Mouse (Mus musculus): Measurements from ENCODE around the gene Hdgf.
"Not testable (repeated sequence)": the region's sequence is repeated elsewhere in the genome, so short reads cannot be mapped to it uniquely, and the experiment has no call there.

Gene Hdgf

GRCm38 (mm10) chr3:87905880-87906485 is at the start of gene Hdgf:
TSS of gene Hdgf (plus strand) at chr3:87906321.
- in situ Hi-C loops (cut with MboI; ENCODE audit: unreplicated experiment in 2 of 2), result no loop called here

GRCm38 (mm10) chr3:87857666-87858065 is 48.5 kb upstream of the Hdgf start:
- in situ Hi-C loops (cut with MboI; ENCODE audit: unreplicated experiment in 2 of 2), result loop anchor here (5.0 kb wide), 2 partner anchors 40 to 60 kb away; partner anchors contain the start of genes Insrr (in 1 of the 2) and Ntrk1 (in 1 of the 2)

- in situ Hi-C loops (cut with MboI; ENCODE audit: unreplicated experiment in 2 of 2), result loop anchor here (5.0 kb wide), 4 partner anchors 43 to 103 kb away; partner anchors contain the start of genes Insrr (in 1 of the 2) and Ntrk1 (in 1 of the 2)
Measured at GRCm38 (mm10) chr3:87859813-87860212, 46.3 kb upstream of the Hdgf start.

GRCm38 (mm10) chr3:87864111-87864510 is 42.0 kb upstream of the Hdgf start:
- in situ Hi-C loops (cut with MboI; ENCODE audit: unreplicated experiment in 2 of 2), result loop anchor here (5.0 kb wide), 2 partner anchors 77 to 107 kb away; no protein-coding TSS in a partner anchor

GRCm38 (mm10) chr3:87877730-87878129 is 28.4 kb upstream of the Hdgf start:
- in situ Hi-C loops (cut with MboI; ENCODE audit: unreplicated experiment in 2 of 2), result no loop called here

- in situ Hi-C loops (cut with MboI; ENCODE audit: unreplicated experiment in 2 of 2), result no loop called here
Measured at GRCm38 (mm10) chr3:87884291-87884690, 21.8 kb upstream of the Hdgf start.

- in situ Hi-C loops (cut with MboI; ENCODE audit: unreplicated experiment in 2 of 2), result loop anchor here (5.0 kb wide), 2 partner anchors 38 to 48 kb away; partner anchors contain the start of genes Isg20l2 (in 1 of the 2) and Rrnad1 (in 1 of the 2)
Measured at GRCm38 (mm10) chr3:87884708-87885251, 21.3 kb upstream of the Hdgf start.

- in situ Hi-C loops (cut with MboI; ENCODE audit: unreplicated experiment in 2 of 2), result loop anchor here (5.0 kb wide), 2 partner anchors 37 to 47 kb away; partner anchors contain the start of genes Isg20l2 (in 1 of the 2) and Rrnad1 (in 1 of the 2)
Measured at GRCm38 (mm10) chr3:87885281-87886003, 20.7 kb upstream of the Hdgf start, which contains the start of gene Prcc. TSS of gene Prcc (minus strand) at chr3:87885608.

- in situ Hi-C loops (cut with MboI; ENCODE audit: unreplicated experiment in 2 of 2), result loop anchor here (5.0 kb wide), 2 partner anchors 36 to 46 kb away; partner anchors contain the start of genes Isg20l2 (in 1 of the 2) and Rrnad1 (in 1 of the 2)
Measured at GRCm38 (mm10) chr3:87886004-87886365, 20.1 kb upstream of the Hdgf start.

- in situ Hi-C loops (cut with MboI; ENCODE audit: unreplicated experiment in 2 of 2), result loop anchor here (5.0 kb wide), 2 partner anchors 36 to 46 kb away; partner anchors contain the start of genes Isg20l2 (in 1 of the 2) and Rrnad1 (in 1 of the 2)
Measured at GRCm38 (mm10) chr3:87886416-87886815, 19.7 kb upstream of the Hdgf start.

GRCm38 (mm10) chr3:87887400-87887799 is 18.7 kb upstream of the Hdgf start:
- in situ Hi-C loops (cut with MboI; ENCODE audit: unreplicated experiment in 2 of 2), result loop anchor here (5.0 kb wide), 2 partner anchors 35 to 45 kb away; partner anchors contain the start of genes Isg20l2 (in 1 of the 2) and Rrnad1 (in 1 of the 2)

- in situ Hi-C loops (cut with MboI; ENCODE audit: unreplicated experiment in 2 of 2), result no loop called here
Measured at GRCm38 (mm10) chr3:87891481-87891880, 14.6 kb upstream of the Hdgf start.

- in situ Hi-C loops (cut with MboI; ENCODE audit: unreplicated experiment in 2 of 2), result no loop called here
Measured at GRCm38 (mm10) chr3:87893367-87893905, 12.7 kb upstream of the Hdgf start.

GRCm38 (mm10) chr3:87899266-87899665 is 6.9 kb upstream of the Hdgf start:
- in situ Hi-C loops (cut with MboI; ENCODE audit: unreplicated experiment in 2 of 2), result no loop called here

GRCm38 (mm10) chr3:87899776-87900175 is 6.3 kb upstream of the Hdgf start:
- in situ Hi-C loops (cut with MboI; ENCODE audit: unreplicated experiment in 2 of 2), result no loop called here

- in situ Hi-C loops (cut with MboI; ENCODE audit: unreplicated experiment in 2 of 2), result no loop called here
Measured at GRCm38 (mm10) chr3:87901036-87901624, 5.0 kb upstream of the Hdgf start.

GRCm38 (mm10) chr3:87901959-87902358 is 4.2 kb upstream of the Hdgf start:
- in situ Hi-C loops (cut with MboI; ENCODE audit: unreplicated experiment in 2 of 2), result not testable (repeated sequence)

- in situ Hi-C loops (cut with MboI; ENCODE audit: unreplicated experiment in 2 of 2), result no loop called here
Measured at GRCm38 (mm10) chr3:87903821-87904220, 2.3 kb upstream of the Hdgf start.

- in situ Hi-C loops (cut with MboI; ENCODE audit: unreplicated experiment in 2 of 2), result no loop called here
Measured at GRCm38 (mm10) chr3:87906601-87906980, 470 bp downstream of the Hdgf start.

Data from v-Abl transformed pro-B cells (cell line).